Mouse (Mus musculus) embryonic facial prominence, embryonic 13.5 days (tissue): ENCODE results near the gene Lgr5. TPM values are rescaled to one million over a fixed set of nuclear protein-coding genes. Genes with fewer than 3 reads are reported as not detected.

Experiments
- ATAC-seq: fragments of 200-750 bp; cut with Nextera tagmentation; 2 replicates; pipeline ENCODE4 v1.8.0; 2017; ENCODE audit warnings: low read depth; ENCODE audit not compliant: insufficient number of reproducible peaks, insufficient read depth, low FRiP score, low TSS enrichment
- H3K27ac ChIP-seq: fragments of 300-500 bp; sonication (generic); 2 replicates; pipeline ENCODE4 v1.5.1; 2015; ENCODE audit warnings: moderate library complexity, mild to moderate bottlenecking, inconsistent platforms
- H3K27me3 ChIP-seq: fragments of 300-500 bp; sonication (generic); 2 replicates; pipeline ENCODE4 v1.6.1; 2015; ENCODE audit warnings: mild to moderate bottlenecking, inconsistent platforms
- H3K36me3 ChIP-seq: fragments of 300-500 bp; sonication (generic); 2 replicates; pipeline ENCODE4 v1.6.1; 2015; ENCODE audit warnings: mild to moderate bottlenecking, inconsistent platforms
- H3K4me1 ChIP-seq: fragments of 300-500 bp; sonication (generic); 2 replicates; pipeline ENCODE4 v1.6.1; 2015; ENCODE audit warnings: inconsistent platforms
- H3K4me2 ChIP-seq: fragments of 300-500 bp; sonication (generic); 2 replicates; pipeline ENCODE4 v1.6.1; 2015; ENCODE audit warnings: moderate library complexity, mild to moderate bottlenecking, inconsistent platforms
- H3K4me3 ChIP-seq: fragments of 300-500 bp; sonication (generic); 2 replicates; pipeline ENCODE4 v1.5.1; 2015; ENCODE audit warnings: mild to moderate bottlenecking, inconsistent platforms
- H3K9ac ChIP-seq: fragments of 300-500 bp; sonication (generic); 2 replicates; pipeline ENCODE4 v1.6.1; 2015; ENCODE audit warnings: mild to moderate bottlenecking, inconsistent platforms
- H3K9me3 ChIP-seq: fragments of 300-500 bp; sonication (generic); 2 replicates; pipeline ENCODE4 v1.6.1; 2016; ENCODE audit warnings: inconsistent platforms
- WGBS: fragments of 180-500 bp; shearing (Covaris S2); methylation state at CpG from one replicate; pipeline ENCODE4 v1.1.7; 2015; ENCODE audit warnings: mixed read lengths; 5-methylcytosine and 5-hydroxymethylcytosine counted together
- polyA plus RNA-seq: library from polyadenylated mRNA; unstranded; fragments of >200 nt; fragmentation: Nextera tagmentation; extraction: Ambion mirVana; gene quantifications from 2 replicates; pipeline ENCODE4 v1.2.1, GENCODE M21; 2015

Gene Lgr5
- 16.0 and 16.8 TPM in 2 replicates for polyA plus RNA-seq

DNA sequence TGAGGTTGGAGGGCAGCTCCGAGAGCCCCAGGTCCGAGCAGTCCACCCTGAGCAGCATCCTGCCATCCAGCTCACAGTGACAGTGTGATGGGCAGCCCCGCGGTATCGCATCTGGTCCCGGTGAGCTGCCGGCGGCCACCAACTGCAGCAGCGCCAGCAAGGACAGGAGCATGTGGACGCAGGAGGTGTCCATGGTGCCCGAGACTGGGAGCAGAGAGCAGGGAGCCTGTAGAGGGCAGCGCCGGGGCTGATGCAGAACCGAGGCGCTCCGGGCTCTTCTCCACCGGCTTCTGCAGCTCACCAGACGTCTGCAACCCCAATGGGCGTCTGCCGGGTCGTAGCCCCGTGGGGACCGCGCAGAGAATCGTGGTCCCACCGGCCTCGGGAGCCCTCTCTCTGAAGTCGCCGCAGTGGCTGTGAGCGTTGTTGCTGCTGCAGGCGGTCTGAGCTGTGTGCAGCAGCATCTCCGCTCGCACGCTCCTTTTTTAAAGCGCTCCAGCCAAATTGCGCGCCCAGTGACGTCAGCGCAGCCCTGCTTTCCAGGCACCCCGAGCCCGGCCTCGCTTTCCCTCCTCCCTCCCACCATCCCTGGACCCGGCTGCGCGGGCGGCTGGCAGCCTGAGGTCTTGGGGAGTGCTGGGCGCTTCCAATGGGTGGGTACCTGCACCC is at the start of gene Lgr5:
Gene Lgr5 (minus strand): TSS at position 480 of the 669 bp plus-strand sequence.
- peak within 1 kb of the TSS; percentile 58 for H3K4me3 ChIP-seq
- H3K9ac ChIP-seq: peak within 1 kb of the TSS; percentile 69
- peak within 1 kb of the TSS; percentile 96 for H3K4me2 ChIP-seq
- H3K4me1 ChIP-seq: peaks cover 32% of the 10 kb centered on the region
- peak within 1 kb of the TSS; percentile 28; the same call in 1 of the 2 replicates for H3K27ac ChIP-seq
- peak; percentile 77 for ATAC-seq
- peaks cover 76% of the 10 kb centered on the region for H3K27me3 ChIP-seq
- no peaks in the 10 kb centered on the region for H3K9me3 ChIP-seq
- under 1% methylated on average over 47 of the region's 47 CpGs for WGBS
- no peaks in the 10 kb centered on the region for H3K36me3 ChIP-seq

DNA sequence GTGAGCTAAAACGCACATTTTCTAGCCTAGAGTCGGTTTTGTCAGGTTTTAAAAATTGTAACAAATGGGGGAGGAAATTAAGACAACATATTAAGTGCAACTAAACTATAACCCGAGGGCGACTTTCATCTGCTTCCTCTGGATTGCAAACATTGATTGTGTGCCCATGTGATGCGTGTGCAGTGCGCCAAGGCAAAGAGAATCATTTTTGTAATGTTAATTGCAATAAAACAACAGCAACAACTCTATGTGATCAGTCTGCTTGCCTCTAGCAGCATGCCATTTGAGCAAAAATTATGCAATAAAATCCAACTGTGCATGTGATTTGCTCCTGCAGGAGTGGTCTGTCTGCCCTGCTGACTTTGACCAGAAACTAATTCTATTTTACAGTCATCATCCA is 39.1 kb upstream of the Lgr5 start:
- Histone ChIP-seq H3K4me3 (no peak overlapping the region), H3K36me3 (no peaks in the 10 kb centered on the region), H3K9me3 (no peaks in the 10 kb centered on the region), H3K4me2 (no peak overlapping the region), H3K4me1 (peaks cover 7% of the 10 kb centered on the region), H3K27ac (no peak overlapping the region), H3K9ac (no peak overlapping the region), H3K27me3 (no peaks in the 10 kb centered on the region)
- 82% methylated on average over 6 of the region's 6 CpGs for WGBS
- ATAC-seq: no peak

DNA sequence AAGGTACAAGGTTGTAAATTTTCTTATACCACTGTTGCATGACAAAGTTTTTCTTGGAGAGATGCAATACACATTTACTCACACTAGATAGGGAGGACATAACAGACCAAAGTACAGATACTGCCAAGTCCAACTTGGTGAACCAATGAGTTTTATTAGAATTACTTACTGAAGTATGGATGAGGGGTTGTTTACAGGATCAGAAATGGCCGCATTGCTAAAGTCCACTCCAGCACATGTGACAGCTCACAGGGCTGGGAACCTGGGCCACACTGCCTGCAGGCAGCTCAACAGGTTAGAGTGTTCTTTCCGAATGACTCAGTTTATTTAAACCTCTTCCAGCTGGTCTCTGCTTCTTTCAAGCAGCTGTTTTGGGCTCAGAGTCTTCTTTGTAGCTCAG is 37.4 kb upstream of the Lgr5 start:
- Histone ChIP-seq H3K27me3 (no peaks in the 10 kb centered on the region), H3K9me3 (no peaks in the 10 kb centered on the region), H3K4me2 (no peak overlapping the region), H3K27ac (no peak overlapping the region), H3K9ac (no peak overlapping the region), H3K4me3 (no peak overlapping the region), H3K36me3 (no peaks in the 10 kb centered on the region), H3K4me1 (peaks cover 7% of the 10 kb centered on the region)
- 59% methylated on average over 2 of the region's 2 CpGs for WGBS
- no peak for ATAC-seq

DNA sequence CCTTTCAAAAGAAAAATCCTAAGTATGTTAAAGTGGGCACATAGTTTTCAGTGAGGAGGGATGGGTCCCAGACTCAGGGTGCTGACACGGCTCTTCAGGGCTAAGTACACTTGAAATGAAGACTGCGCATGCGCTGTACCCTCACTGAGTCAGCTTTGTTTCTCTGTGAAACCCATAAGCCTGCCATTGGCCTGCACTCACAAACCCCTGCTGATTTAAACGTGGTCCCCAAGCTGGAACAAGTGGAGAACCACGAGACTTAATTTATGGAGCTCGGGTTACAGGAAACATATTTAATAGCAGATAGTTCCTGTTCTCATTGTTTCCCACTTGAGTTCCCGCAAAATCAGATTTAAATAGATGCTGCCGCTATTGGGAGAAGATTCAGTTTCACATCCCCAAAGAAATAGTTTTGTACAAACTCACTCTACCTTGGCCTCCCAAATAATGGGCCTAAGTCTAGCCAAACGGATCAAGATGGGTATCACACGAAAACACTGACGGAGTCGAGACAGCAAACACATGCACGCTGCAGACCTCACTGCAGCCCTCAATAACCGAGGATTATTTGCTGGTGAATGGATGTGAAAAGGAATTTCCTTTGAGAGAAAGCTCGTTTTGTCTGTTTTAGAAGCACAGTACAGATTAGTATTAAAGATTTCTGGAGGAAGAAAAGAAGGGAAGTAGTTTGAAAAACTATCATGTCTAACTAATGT is 36.5 kb upstream of the Lgr5 start:
- Histone ChIP-seq H3K9ac (no peak overlapping the region), H3K36me3 (no peaks in the 10 kb centered on the region), H3K27me3 (0 out of 2 replicates have a peak, but pooled peaks cover 3% of the 10 kb centered on the region), H3K4me2 (peak overlapping the region; percentile 9), H3K9me3 (no peaks in the 10 kb centered on the region), H3K4me1 (peaks cover 7% of the 10 kb centered on the region), H3K4me3 (no peak overlapping the region), H3K27ac (no peak overlapping the region)
- 36% methylated on average over 15 of the region's 15 CpGs for WGBS
- ATAC-seq: 0 out of 2 replicates have a peak, but pooled peaks have one; percentile 32

DNA sequence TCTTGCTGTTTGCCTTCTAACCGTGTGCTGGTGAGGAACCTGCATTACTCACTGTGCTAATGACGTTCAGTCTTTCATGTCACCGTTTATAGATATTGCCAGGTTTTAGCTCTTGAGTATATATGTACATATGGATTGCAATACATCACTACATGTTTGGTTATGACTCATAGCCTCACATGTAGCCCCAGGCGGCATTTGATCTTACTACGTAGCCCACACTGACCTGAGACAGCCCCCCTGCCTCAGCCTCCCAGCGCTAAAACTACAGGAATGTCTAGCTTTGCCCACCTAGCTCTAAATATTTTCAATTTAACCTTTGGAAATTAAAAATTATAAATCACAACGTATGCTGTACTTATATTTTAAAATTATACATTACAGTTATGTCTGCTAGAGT is 35.9 kb upstream of the Lgr5 start:
- peaks cover 9% of the 10 kb centered on the region for H3K4me1 ChIP-seq
- no peaks in the 10 kb centered on the region for H3K9me3 ChIP-seq
- no peaks in the 10 kb centered on the region for H3K36me3 ChIP-seq
- H3K27ac ChIP-seq: no peak overlapping the region
- H3K9ac ChIP-seq: no peak overlapping the region
- H3K4me3 ChIP-seq: no peak overlapping the region
- whole genome bisulfite sequencing: 80% methylated on average over 7 of the region's 7 CpGs
- no peak overlapping the region for H3K4me2 ChIP-seq
- H3K27me3 ChIP-seq: 0 out of 2 replicates have a peak, but pooled peaks cover 7% of the 10 kb centered on the region
- no peak for ATAC-seq

DNA sequence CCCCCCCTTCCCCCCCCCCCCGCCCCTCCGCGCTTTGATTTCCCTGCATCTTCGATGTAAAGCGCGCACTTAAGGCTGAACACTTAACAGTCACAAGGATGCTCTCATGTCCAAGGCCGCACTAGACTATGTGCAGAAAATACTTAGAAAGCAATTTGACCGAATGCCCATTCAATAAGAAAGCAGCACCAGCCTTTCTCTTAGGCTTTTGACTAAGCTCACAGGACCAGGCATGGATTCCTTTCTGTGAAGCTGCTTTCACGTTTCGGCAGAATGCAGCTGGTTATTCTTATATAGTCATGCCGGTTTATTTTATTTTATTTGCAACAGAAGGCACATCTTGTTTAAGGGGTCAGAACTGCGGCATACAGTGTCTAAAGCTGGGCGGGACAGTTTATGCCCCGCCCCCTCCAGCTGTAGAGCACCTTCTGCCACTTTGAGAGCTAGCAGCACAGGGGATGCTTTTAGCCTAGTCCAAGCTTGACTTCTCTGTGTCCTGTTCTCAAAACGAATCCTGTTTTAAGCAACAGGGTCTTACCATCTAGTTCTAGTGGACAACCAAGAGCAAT is 30.8 kb upstream of the Lgr5 start:
- H3K4me1 ChIP-seq: peaks cover 10% of the 10 kb centered on the region
- peaks cover 15% of the 10 kb centered on the region; the same call in 1 of the 2 replicates for H3K27me3 ChIP-seq
- H3K4me3 ChIP-seq: peak overlapping the region; percentile 29
- H3K36me3 ChIP-seq: no peaks in the 10 kb centered on the region
- peak overlapping the region; percentile 57 for H3K4me2 ChIP-seq
- no peak for ATAC-seq
- H3K9ac ChIP-seq: no peak overlapping the region
- 15% methylated on average over 15 of the region's 15 CpGs for WGBS
- no peak overlapping the region for H3K27ac ChIP-seq
- H3K9me3 ChIP-seq: no peaks in the 10 kb centered on the region

DNA sequence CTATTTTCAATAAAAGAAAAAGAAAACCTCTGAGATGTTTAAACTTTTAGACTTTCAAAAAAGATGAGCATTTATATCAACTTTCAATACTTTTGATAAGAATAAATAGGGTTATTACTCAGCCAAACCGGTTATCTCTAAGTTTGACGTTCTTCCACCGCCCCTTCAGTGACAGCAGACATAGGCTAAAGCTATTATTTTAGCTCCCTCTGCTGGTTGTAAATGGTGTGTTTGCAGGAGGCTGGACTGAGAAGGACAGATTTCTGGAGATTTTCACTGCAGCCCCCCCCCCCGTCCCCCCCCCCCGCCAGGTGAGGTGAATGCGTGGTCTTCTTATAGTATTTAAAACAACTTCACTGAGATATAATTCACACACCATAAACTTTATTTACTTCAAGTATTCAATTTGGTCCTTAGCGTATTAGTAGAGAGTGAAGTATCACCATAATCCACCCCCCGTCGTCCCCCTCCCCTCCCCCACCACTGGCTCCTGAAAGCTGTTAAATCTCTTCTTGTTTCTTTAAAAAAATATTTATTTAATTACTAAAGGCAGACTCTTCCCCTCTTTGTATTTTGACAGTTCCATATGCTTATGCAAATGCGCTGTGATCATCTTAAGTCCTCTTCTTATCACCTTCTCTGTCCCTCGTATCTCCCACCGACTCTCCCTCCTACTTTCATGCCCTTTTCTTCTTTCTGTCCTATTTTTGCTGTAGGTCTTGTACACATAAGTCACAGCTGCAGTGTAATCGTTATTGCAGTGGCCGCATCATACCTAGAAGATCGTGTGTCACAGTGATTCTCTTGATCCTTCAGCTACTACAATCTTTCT is 30.1 kb upstream of the Lgr5 start:
- H3K9ac ChIP-seq: no peak overlapping the region
- H3K9me3 ChIP-seq: no peaks in the 10 kb centered on the region
- ATAC-seq: no peak
- WGBS: 8% methylated on average over 14 of the region's 15 CpGs
- H3K36me3 ChIP-seq: no peaks in the 10 kb centered on the region
- H3K27me3 ChIP-seq: peaks cover 15% of the 10 kb centered on the region; the same call in 1 of the 2 replicates
- peaks cover 10% of the 10 kb centered on the region for H3K4me1 ChIP-seq
- peak overlapping the region; percentile 29 for H3K4me3 ChIP-seq
- H3K27ac ChIP-seq: no peak overlapping the region
- H3K4me2 ChIP-seq: peak overlapping the region; percentile 57

DNA sequence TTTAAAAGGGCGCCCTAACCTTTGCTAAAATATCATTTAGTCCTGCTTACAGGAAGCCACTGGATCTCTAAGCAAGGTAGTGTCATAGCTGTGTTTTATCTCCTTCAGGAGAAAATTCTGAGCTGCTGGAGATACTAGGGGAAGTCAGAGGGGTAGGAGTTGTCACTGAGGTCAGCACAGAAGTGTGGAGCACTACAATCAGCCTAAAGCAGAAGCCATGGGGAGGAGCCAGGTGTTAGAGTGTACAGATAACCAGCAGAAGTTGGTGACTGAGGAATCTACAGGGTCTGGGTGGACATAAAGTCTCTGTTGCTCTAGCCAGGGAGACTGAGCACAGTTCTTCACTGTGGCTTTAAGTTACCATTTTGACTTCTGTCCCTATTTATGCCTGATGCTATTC is 8.2 kb upstream of the Lgr5 start:
- no peak for ATAC-seq
- 77% methylated on average over 1 of the region's 1 CpGs for WGBS
- Histone ChIP-seq H3K4me1 (peaks cover 11% of the 10 kb centered on the region; the same call in 1 of the 2 replicates), H3K36me3 (no peaks in the 10 kb centered on the region), H3K27me3 (peaks cover 6% of the 10 kb centered on the region; the same call in 1 of the 2 replicates), H3K27ac (no peak overlapping the region), H3K4me2 (no peak overlapping the region), H3K4me3 (no peak overlapping the region), H3K9me3 (no peaks in the 10 kb centered on the region), H3K9ac (no peak overlapping the region)

DNA sequence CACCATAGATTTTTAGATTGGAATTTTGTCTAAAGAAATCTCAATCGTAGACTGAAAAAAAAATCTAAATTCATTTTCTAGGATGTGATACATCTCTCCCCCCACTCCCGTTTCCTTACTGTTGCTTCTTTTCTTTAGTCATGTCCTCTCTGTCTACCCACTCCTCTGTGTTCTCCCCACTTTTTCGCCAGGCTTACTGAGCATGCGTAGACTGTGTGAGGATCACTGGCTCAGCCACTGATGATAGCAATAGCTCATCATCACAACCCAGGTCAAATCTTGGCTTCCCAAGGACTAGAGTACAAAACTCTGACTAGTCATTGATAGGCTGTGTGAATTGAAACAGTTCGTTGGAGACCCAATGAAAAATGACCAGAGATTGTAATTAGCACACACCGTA is 6.1 kb upstream of the Lgr5 start:
- ATAC-seq: no peak
- H3K9ac ChIP-seq: no peak overlapping the region
- H3K27me3 ChIP-seq: peaks cover 21% of the 10 kb centered on the region
- H3K4me3 ChIP-seq: no peak overlapping the region
- peak overlapping the region; percentile 38 for H3K4me2 ChIP-seq
- WGBS: 85% methylated on average over 6 of the region's 6 CpGs
- H3K4me1 ChIP-seq: peaks cover 11% of the 10 kb centered on the region; the same call in 1 of the 2 replicates
- no peaks in the 10 kb centered on the region for H3K9me3 ChIP-seq
- no peak overlapping the region for H3K27ac ChIP-seq
- H3K36me3 ChIP-seq: no peaks in the 10 kb centered on the region

DNA sequence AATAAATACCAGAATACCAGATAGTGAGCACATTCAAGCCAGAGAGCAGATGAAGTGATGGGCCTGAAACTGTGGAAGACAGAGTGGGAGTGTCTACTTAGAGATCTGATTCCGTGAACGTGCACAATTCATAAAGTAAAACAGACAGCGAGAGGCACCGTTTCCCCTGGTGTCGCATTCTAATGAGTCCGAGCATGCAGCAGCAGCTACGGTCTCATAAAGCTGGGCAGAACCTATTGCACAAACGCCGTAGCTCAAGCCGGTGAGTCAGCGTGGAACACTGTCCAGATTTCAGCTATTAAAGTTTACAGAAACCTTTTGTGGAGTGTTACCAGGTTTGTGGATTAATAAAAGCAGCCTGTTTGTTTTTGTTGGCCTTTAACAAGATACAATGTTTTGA is 5.6 kb upstream of the Lgr5 start:
- Histone ChIP-seq H3K4me2 (peak overlapping the region; percentile 38), H3K9me3 (no peaks in the 10 kb centered on the region), H3K27me3 (peaks cover 25% of the 10 kb centered on the region), H3K36me3 (no peaks in the 10 kb centered on the region), H3K27ac (no peak overlapping the region), H3K4me3 (no peak overlapping the region), H3K4me1 (peaks cover 12% of the 10 kb centered on the region; the same call in 1 of the 2 replicates), H3K9ac (no peak overlapping the region)
- no peak for ATAC-seq
- 26% methylated on average over 11 of the region's 11 CpGs for WGBS

DNA sequence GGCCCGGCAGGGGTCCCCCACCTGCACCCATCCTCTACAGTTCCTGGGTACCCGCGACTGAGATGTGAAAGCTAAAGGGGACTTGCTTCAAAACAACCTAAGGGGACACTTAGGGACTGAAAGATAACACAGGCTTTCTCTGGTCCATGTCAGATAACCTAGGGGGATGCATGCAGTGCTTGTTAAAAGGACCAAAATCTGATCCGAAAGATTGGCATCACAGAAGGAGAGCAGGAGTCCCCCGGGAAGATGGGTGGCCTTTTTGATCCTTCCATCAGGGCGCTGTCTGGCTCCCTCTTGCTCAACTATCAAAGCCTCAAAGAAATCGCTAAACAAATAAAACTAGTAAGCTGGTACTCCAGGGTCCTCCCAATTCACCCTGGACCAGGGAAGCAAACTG is 399 bp upstream of the Lgr5 start:
- H3K27me3 ChIP-seq: peaks cover 72% of the 10 kb centered on the region
- H3K9me3 ChIP-seq: no peaks in the 10 kb centered on the region
- peak overlapping the region; percentile 58 for H3K4me3 ChIP-seq
- no peak overlapping the region for H3K27ac ChIP-seq
- H3K9ac ChIP-seq: peak overlapping the region; percentile 69
- no peak for ATAC-seq
- WGBS: under 1% methylated on average over 7 of the region's 7 CpGs
- H3K4me1 ChIP-seq: peaks cover 35% of the 10 kb centered on the region
- H3K4me2 ChIP-seq: peak overlapping the region; percentile 96
- no peaks in the 10 kb centered on the region for H3K36me3 ChIP-seq
